Mouse (Mus musculus) intestine, embryonic 15.5 days (tissue): ENCODE measurements around the gene 4933428G20Rik. TPM values are rescaled to one million over a fixed set of nuclear protein-coding genes. Genes with fewer than 3 reads are reported as not detected.

Experiments used
- ATAC-seq: fragments of 200-750 bp; cut with Nextera tagmentation; 2 replicates; pipeline ENCODE4 v1.8.0; 2017; ENCODE audit warnings: moderate TSS enrichment, moderate library complexity
- H3K27ac ChIP-seq: fragments of 300-500 bp; sonication (generic); 2 replicates; pipeline ENCODE4 v1.5.1; 2015; ENCODE audit warnings: mild to moderate bottlenecking, inconsistent platforms
- H3K27me3 ChIP-seq: fragments of 300-500 bp; sonication (generic); replicated peaks from 2 replicates; pipeline ENCODE4 v1.6.1; 2015; ENCODE audit warnings: inconsistent platforms
- H3K36me3 ChIP-seq: fragments of 300-500 bp; sonication (generic); 2 replicates; pipeline ENCODE4 v1.6.1; 2015; ENCODE audit warnings: inconsistent platforms
- H3K4me1 ChIP-seq: fragments of 300-500 bp; sonication (generic); replicated peaks from 2 replicates; pipeline ENCODE4 v1.6.1; 2015; ENCODE audit warnings: inconsistent platforms
- H3K4me2 ChIP-seq: fragments of 300-500 bp; sonication (generic); replicated peaks from 2 replicates; pipeline ENCODE4 v1.6.1; 2015; ENCODE audit warnings: mild to moderate bottlenecking, inconsistent platforms
- H3K4me3 ChIP-seq: fragments of 300-500 bp; sonication (generic); replicated peaks from 2 replicates; pipeline ENCODE4 v1.5.1; 2015; ENCODE audit warnings: inconsistent platforms
- H3K9ac ChIP-seq: fragments of 300-500 bp; sonication (generic); 2 replicates; pipeline ENCODE4 v1.6.1; 2015; ENCODE audit warnings: inconsistent platforms
- H3K9me3 ChIP-seq: fragments of 300-500 bp; sonication (generic); 2 replicates; pipeline ENCODE4 v1.6.1; 2016; ENCODE audit warnings: inconsistent platforms
- WGBS: fragments of 180-500 bp; shearing (Covaris S2); methylation state at CpG from one replicate; pipeline ENCODE4 v1.1.7; 2015; 5-methylcytosine and 5-hydroxymethylcytosine counted together
- polyA plus RNA-seq: library from polyadenylated mRNA; unstranded; fragments of >200 nt; fragmentation: Nextera tagmentation; extraction: Ambion mirVana; gene quantifications from 2 replicates; pipeline ENCODE4 v1.2.1, GENCODE M21; 2015

The 4933428G20Rik gene
- polyA plus RNA-seq, 1 experiment from 2014 or later = 0.55 TPM

- H3K4me1 ChIP-seq = peaks cover 37% of the 10 kb centered on the region
- WGBS = 38% methylated on average over 4 of the region's 4 CpGs
- H3K9ac ChIP-seq = no peak overlapping the region
- no peaks in the 10 kb centered on the region for H3K9me3 ChIP-seq
- no peak overlapping the region for H3K4me2 ChIP-seq
- no peak overlapping the region for H3K27ac ChIP-seq
- ATAC-seq = peak; percentile 22; the same call in 1 of the 2 replicates
- no peak overlapping the region for H3K4me3 ChIP-seq
- H3K27me3 ChIP-seq = no peaks in the 10 kb centered on the region
- peaks cover 20% of the 10 kb centered on the region; the same call in 1 of the 2 replicates for H3K36me3 ChIP-seq
These were observed 54.1 kb downstream of the 4933428G20Rik start for GRCm38 (mm10) chr11:97445999-97446511.

DNA sequence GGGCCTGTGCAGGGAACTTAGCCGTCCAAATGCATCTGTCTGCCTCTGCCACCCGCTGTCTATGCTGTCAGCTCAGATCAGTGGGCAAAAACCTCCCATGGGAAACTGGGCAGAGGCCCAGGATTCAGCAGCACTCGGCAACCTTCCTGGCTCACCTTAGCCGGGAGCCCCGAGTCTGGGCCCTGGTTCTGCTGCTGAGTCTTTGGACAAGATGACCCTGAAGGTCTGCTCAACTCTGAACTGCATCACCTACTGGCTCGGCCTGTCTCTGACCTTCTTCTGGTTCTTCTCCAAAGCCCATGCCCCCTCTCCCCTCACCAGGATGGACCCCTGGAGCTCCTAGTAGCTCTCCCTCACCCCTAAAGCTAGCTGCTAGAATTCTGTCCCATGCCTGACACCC lies 54.5 kb downstream of the 4933428G20Rik start:
- Histone ChIP-seq H3K4me3 (no peak overlapping the region), H3K36me3 (peaks cover 20% of the 10 kb centered on the region; the same call in 1 of the 2 replicates), H3K9ac (no peak overlapping the region), H3K9me3 (no peaks in the 10 kb centered on the region), H3K4me2 (no peak overlapping the region), H3K27ac (no peak overlapping the region), H3K27me3 (0 out of 2 replicates have a peak, but pooled peaks cover 3% of the 10 kb centered on the region), H3K4me1 (peaks cover 35% of the 10 kb centered on the region)
- 68% methylated on average over 6 of the region's 6 CpGs for WGBS
- no peak for ATAC-seq

DNA sequence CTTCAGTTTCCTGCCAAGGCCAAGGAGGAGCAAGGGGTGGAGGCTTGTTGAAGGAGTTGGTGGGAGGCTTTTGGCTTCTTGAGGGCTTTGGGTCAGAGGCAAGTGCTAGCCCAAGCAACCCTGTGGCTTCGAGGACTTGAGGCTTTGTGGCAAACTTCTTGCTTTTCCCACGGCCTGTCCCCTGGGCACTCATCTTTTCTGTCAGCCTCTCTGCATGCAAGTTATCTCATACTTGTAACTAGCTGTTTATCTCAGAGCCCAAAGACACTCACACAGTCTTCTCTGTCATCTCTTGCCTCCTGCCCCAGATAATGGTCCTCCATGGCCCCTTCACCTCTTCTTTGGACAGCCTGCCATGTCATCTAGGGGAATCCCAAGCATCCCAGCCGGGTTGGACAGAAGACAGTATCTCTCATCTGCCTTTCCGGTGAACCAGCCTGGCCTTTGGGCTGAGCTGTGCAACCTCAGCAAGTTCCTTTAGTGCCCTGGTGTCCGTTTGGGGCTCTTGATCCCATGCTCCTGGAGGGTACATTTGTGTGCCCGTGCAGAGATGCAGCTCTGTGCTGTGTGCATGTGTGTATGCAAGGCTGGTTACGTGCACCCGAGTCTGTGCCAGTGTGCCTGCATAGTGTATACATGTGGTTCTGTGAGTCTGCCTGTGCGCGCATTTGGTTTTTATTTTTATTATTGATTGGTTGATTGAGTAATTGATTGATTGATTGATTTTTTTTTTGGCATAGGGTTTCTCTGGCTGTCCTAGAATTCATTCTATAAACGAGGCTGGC lies 57.1 kb downstream of the 4933428G20Rik start:
- Histone ChIP-seq H3K27ac (peak overlapping the region; percentile 45; the same call in 1 of the 2 replicates), H3K27me3 (0 out of 2 replicates have a peak, but pooled peaks cover 6% of the 10 kb centered on the region), H3K9me3 (no peaks in the 10 kb centered on the region), H3K4me2 (peak overlapping the region; percentile 78; the same call in 1 of the 2 replicates), H3K4me1 (peaks cover 46% of the 10 kb centered on the region), H3K36me3 (peaks cover 10% of the 10 kb centered on the region; the same call in 1 of the 2 replicates), H3K9ac (no peak overlapping the region), H3K4me3 (no peak overlapping the region)
- ATAC-seq = no peak
- 81% methylated on average over 11 of the region's 11 CpGs for WGBS

- H3K27me3 ChIP-seq = 0 out of 2 replicates have a peak, but pooled peaks cover 6% of the 10 kb centered on the region
- peak overlapping the region; percentile 72 for H3K4me3 ChIP-seq
- 9% methylated on average over 3 of the region's 3 CpGs for WGBS
- peak overlapping the region; percentile 78 for H3K4me2 ChIP-seq
- peak overlapping the region; percentile 8; the same call in 1 of the 2 replicates for H3K27ac ChIP-seq
- H3K9me3 ChIP-seq = no peaks in the 10 kb centered on the region
- 0 out of 2 replicates have a peak, but pooled peaks cover 10% of the 10 kb centered on the region for H3K36me3 ChIP-seq
- no peak for ATAC-seq
- H3K4me1 ChIP-seq = peaks cover 58% of the 10 kb centered on the region
- H3K9ac ChIP-seq = 0 out of 2 replicates have a peak overlapping the region, but pooled peaks have one; percentile 77
These were observed 58.4 kb downstream of the 4933428G20Rik start for GRCm38 (mm10) chr11:97441658-97442125.

DNA sequence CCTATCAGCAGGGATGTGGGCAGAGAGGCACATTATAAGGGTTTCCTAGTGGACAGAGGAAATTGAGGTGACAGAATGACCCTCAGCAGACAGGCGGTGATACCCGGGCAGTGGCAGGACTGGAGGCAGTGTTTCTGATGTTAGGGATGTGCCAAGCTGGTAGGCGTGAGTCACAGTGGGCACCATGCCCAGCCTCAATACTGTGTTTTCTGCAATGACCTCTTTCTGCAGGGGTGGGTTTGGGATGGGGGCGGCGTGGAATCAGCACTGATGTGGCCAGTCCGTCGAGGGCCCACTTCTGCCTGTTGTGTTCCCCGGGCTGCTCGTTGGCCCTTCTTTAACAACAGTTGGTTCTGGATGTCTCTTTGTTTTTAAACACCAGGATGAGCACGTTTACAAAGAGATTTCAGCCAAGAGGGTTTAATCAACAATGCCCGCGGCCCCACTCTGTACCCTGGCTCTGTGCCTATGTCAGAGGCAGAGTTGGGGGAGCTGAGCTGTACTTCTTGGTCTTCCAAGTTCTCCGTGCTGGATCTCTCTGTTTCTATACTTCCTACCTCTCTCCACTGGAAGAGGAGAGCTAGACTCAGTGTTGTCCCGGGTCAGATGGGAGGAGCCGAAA lies 59.0 kb downstream of the 4933428G20Rik start:
- Histone ChIP-seq H3K36me3 (0 out of 2 replicates have a peak, but pooled peaks cover 10% of the 10 kb centered on the region), H3K4me1 (peaks cover 64% of the 10 kb centered on the region), H3K4me3 (peak overlapping the region; percentile 72), H3K9me3 (no peaks in the 10 kb centered on the region), H3K27ac (peak overlapping the region; percentile 87), H3K4me2 (peak overlapping the region; percentile 78), H3K27me3 (0 out of 2 replicates have a peak, but pooled peaks cover 6% of the 10 kb centered on the region), H3K9ac (peak overlapping the region; percentile 77)
- ATAC-seq = no peak
- WGBS = 41% methylated on average over 15 of the region's 15 CpGs

Other genes with a start within 250 kb of the 4933428G20Rik start
- 77.3 and 84.1 TPM in 2 replicates for gene Npepps, start 219.7 kb downstream of the 4933428G20Rik start, polyA plus RNA-seq
- gene Mrpl45, start 184.6 kb downstream of the 4933428G20Rik start, polyA plus RNA-seq = 55.4 and 60.3 TPM in 2 replicates
- gene Gpr179, start 148.3 kb downstream of the 4933428G20Rik start, polyA plus RNA-seq = 0.10 and 0.20 TPM in 2 replicates
- gene Socs7, start 137.8 kb downstream of the 4933428G20Rik start, polyA plus RNA-seq = 2.6 and 3.5 TPM in 2 replicates
- gene Arhgap23, start 84.8 kb downstream of the 4933428G20Rik start, polyA plus RNA-seq = 4.2 and 4.6 TPM in 2 replicates
- 0.24 and 0.25 TPM in 2 replicates for gene Srcin1, start 75.8 kb upstream of the 4933428G20Rik start, polyA plus RNA-seq
- 2.7 and 3.7 TPM in 2 replicates for gene Epop, start 129.4 kb upstream of the 4933428G20Rik start, polyA plus RNA-seq
- 1.9 and 2.4 TPM in 2 replicates for gene Mllt6, start 163.1 kb upstream of the 4933428G20Rik start, polyA plus RNA-seq
- gene Cisd3, start 185.5 kb upstream of the 4933428G20Rik start, polyA plus RNA-seq = 79.9 and 93.0 TPM in 2 replicates
- 12.7 and 12.8 TPM in 2 replicates for gene Pcgf2, start 200.2 kb upstream of the 4933428G20Rik start, polyA plus RNA-seq
- gene Psmb3, start 203.1 kb upstream of the 4933428G20Rik start, polyA plus RNA-seq = 426 and 480 TPM in 2 replicates
- 1.0 and 1.2 TPM in 2 replicates for gene Pip4k2b, start 244.4 kb upstream of the 4933428G20Rik start, polyA plus RNA-seq